Mouse (Mus musculus): ENCODE data around the gene Polr3h. TPM values are rescaled to one million over a fixed set of nuclear protein-coding genes. Genes with fewer than 3 reads are reported as not detected.

The Polr3h gene
- polyA plus RNA-seq, 1 experiment from 2014 or later, result 63.9 TPM

GRCm38 (mm10) chr15:81960171-81961077 lies 34.4 kb upstream of the Polr3h start, which contains the start of gene Pmm1:
Gene Pmm1, minus strand, starts transcription at chr15:81960930.
- peaks cover 5% of the 10 kb centered on the region for H3K4me1 ChIP-seq
- peaks cover 9% of the 10 kb centered on the region for H3K36me3 ChIP-seq
- H3K27me3 ChIP-seq, result no peaks in the 10 kb centered on the region
- under 1% methylated on average over 76 of the region's 77 CpGs for WGBS
- peak within 1 kb of the TSS; percentile 77 for H3K9ac ChIP-seq
- peak within 1 kb of the TSS; percentile 96 for H3K4me2 ChIP-seq
- peak; percentile 94 for ATAC-seq (ENCODE audit: insufficient number of reproducible peaks, insufficient read depth, low FRiP score, low TSS enrichment, low read depth)
- H3K4me3 ChIP-seq, result peak within 1 kb of the TSS; percentile 62
- H3K9me3 ChIP-seq, result no peaks in the 10 kb centered on the region
- H3K27ac ChIP-seq, result peak within 1 kb of the TSS; percentile 73

DNA sequence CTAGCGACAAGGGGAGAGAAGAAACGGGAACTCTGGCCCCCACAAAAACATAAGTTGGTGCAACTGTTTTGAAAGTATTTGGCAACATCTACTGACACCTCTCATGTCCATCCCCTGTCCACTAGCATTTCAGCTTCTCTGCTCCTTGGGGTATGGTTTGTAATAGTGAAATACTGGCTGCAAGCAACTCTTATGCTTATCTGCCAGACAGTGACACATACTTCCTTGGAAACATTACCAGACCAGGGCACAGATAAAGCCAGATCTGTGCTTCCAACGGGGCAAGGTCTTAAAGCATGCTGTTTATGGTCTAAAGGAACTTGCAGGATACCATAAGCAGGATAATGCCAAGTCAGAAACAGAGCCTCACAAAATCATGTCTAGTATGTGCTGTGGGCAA lies 32.9 kb upstream of the Polr3h start:
- Histone ChIP-seq H3K4me3 (no peak overlapping the region), H3K4me2 (no peak overlapping the region), H3K9ac (0 out of 2 replicates have a peak overlapping the region, but pooled peaks have one; percentile 36), H3K9me3 (no peaks in the 10 kb centered on the region), H3K4me1 (peaks cover 5% of the 10 kb centered on the region), H3K27me3 (no peaks in the 10 kb centered on the region), H3K36me3 (peaks cover 24% of the 10 kb centered on the region), H3K27ac (no peak overlapping the region)
- WGBS, result 91% methylated on average over 3 of the region's 3 CpGs
- no peak for ATAC-seq (ENCODE audit: insufficient number of reproducible peaks, insufficient read depth, low FRiP score, low TSS enrichment, low read depth)

DNA sequence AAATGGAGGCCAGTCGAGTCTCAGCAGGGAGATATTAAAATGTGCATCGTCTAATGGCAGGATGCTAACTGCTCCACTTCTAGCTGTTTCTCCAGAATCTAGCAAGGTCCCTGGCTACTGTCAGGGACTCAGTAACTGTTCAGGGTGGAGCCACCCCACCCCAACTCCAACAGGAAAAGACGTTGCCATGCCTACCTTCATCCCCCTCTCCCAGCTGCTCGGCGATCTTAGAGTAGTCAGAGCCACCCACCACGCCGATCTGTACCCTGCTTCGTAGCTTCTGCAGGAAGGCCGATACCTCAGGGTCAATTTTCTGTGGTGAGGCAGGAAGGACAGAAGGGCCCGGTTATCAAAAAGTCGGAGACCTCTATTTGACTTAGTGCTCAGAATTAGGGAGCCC lies 31.6 kb upstream of the Polr3h start:
- Histone ChIP-seq H3K4me1 (peaks cover 5% of the 10 kb centered on the region), H3K27me3 (no peaks in the 10 kb centered on the region), H3K4me2 (no peak overlapping the region), H3K9ac (no peak overlapping the region), H3K27ac (no peak overlapping the region), H3K36me3 (peaks cover 24% of the 10 kb centered on the region), H3K4me3 (no peak overlapping the region), H3K9me3 (no peaks in the 10 kb centered on the region)
- WGBS, result 86% methylated on average over 11 of the region's 11 CpGs
- no peak for ATAC-seq (ENCODE audit: insufficient number of reproducible peaks, insufficient read depth, low FRiP score, low TSS enrichment, low read depth)

DNA sequence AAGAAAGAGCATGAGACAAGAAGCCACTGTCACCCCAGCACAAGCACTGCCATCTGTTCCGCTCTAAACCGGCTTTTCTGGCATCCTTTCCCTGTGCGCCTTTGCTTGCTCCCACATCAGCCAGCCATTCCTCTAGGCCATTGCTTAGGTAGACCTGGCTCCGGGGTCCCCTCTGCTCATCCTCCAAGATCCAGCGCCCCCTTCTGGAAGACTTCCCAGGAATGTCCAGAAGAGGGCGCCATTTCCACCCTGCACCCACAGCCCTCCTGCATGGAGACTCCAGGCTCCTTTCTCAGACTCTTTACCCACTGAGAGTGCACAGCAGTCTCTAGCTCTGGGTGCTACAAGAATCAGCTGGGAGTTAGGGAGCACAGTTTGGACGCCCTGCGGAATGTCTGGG lies 30.4 kb upstream of the Polr3h start:
- peaks cover 5% of the 10 kb centered on the region for H3K4me1 ChIP-seq
- no peak overlapping the region for H3K4me3 ChIP-seq
- no peak overlapping the region for H3K9ac ChIP-seq
- peaks cover 33% of the 10 kb centered on the region for H3K36me3 ChIP-seq
- no peak for ATAC-seq (ENCODE audit: insufficient number of reproducible peaks, insufficient read depth, low FRiP score, low TSS enrichment, low read depth)
- H3K27ac ChIP-seq, result no peak overlapping the region
- H3K9me3 ChIP-seq, result no peaks in the 10 kb centered on the region
- no peaks in the 10 kb centered on the region for H3K27me3 ChIP-seq
- H3K4me2 ChIP-seq, result no peak overlapping the region
- WGBS, result 58% methylated on average over 8 of the region's 8 CpGs

- 89% methylated on average over 15 of the region's 15 CpGs for WGBS
- Histone ChIP-seq H3K27ac (no peak overlapping the region), H3K4me2 (no peak overlapping the region)
Measured at GRCm38 (mm10) chr15:81955414-81955813, 29.4 kb upstream of the Polr3h start.

GRCm38 (mm10) chr15:81954716-81955115 lies 28.7 kb upstream of the Polr3h start:
- H3K4me2 ChIP-seq, result no peak overlapping the region
- H3K9ac ChIP-seq, result no peak overlapping the region
- H3K27ac ChIP-seq, result no peak overlapping the region
- H3K36me3 ChIP-seq, result peaks cover 39% of the 10 kb centered on the region
- ATAC-seq (ENCODE audit: insufficient number of reproducible peaks, insufficient read depth, low FRiP score, low TSS enrichment, low read depth), result no peak
- H3K4me1 ChIP-seq, result peaks cover 3% of the 10 kb centered on the region
- H3K9me3 ChIP-seq, result no peaks in the 10 kb centered on the region
- H3K27me3 ChIP-seq, result no peaks in the 10 kb centered on the region
- H3K4me3 ChIP-seq, result no peak overlapping the region
- 92% methylated on average over 6 of the region's 6 CpGs for WGBS

More at GRCm38 (mm10) chr15:81955414-81955813, 29.4 kb upstream of the Polr3h start:
- H3K4me3 ChIP-seq, result no peak overlapping the region
- peaks cover 39% of the 10 kb centered on the region for H3K36me3 ChIP-seq
- no peak overlapping the region for H3K9ac ChIP-seq
- no peak for ATAC-seq (ENCODE audit: insufficient number of reproducible peaks, insufficient read depth, low FRiP score, low TSS enrichment, low read depth)
- H3K27me3 ChIP-seq, result no peaks in the 10 kb centered on the region
- H3K9me3 ChIP-seq, result no peaks in the 10 kb centered on the region
- peaks cover 5% of the 10 kb centered on the region for H3K4me1 ChIP-seq

DNA sequence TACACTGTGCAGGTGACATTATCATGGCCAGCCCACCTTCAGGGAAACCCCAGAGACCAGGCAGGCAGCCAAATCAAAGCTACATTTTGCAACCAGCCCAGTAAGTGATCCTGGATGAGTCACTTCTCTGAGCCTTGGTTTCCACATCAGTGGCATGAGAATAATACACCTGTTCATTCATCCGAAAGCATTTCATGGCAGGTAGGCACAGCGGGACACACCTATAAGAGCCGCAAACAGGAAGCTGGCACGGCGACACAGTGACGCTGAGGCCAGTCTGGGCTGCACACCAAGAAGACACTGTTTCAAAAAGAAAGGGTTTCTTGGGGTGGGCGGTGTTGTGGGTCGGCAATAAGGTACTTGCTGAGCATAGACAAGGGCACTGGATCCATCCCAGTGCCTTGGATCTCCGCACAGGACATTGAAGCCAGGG lies 28.1 kb upstream of the Polr3h start:
- 95% methylated on average over 9 of the region's 9 CpGs for WGBS
- Histone ChIP-seq H3K4me1 (no peaks in the 10 kb centered on the region), H3K9ac (no peak overlapping the region), H3K4me3 (no peak overlapping the region), H3K9me3 (no peaks in the 10 kb centered on the region), H3K27me3 (no peaks in the 10 kb centered on the region), H3K4me2 (no peak overlapping the region), H3K27ac (no peak overlapping the region), H3K36me3 (peaks cover 39% of the 10 kb centered on the region)
- ATAC-seq (ENCODE audit: insufficient number of reproducible peaks, insufficient read depth, low FRiP score, low TSS enrichment, low read depth), result no peak

DNA sequence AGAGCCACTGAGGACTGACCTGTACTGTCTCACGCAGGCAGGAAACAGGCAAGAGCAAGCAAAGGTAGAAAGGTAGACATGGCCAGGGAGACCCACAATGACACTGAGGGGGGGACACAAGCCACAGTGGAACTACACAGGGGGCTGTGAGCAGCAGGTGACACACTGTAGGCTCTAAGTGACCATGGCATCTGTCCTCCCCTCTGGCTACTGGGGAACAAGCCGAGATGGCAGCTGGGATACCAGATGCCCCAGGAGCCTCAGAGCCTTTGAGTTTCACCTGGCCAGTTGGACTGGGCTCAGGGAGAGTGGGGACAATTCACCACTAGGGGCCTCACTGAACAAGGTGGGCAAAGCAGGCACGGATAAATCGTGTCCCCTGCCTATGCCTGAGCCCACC lies 26.3 kb upstream of the Polr3h start:
- no peaks in the 10 kb centered on the region for H3K9me3 ChIP-seq
- no peak for ATAC-seq (ENCODE audit: insufficient number of reproducible peaks, insufficient read depth, low FRiP score, low TSS enrichment, low read depth)
- no peak overlapping the region for H3K4me3 ChIP-seq
- no peaks in the 10 kb centered on the region for H3K4me1 ChIP-seq
- no peak overlapping the region for H3K4me2 ChIP-seq
- H3K27me3 ChIP-seq, result no peaks in the 10 kb centered on the region
- no peak overlapping the region for H3K27ac ChIP-seq
- H3K36me3 ChIP-seq, result peaks cover 39% of the 10 kb centered on the region
- no peak overlapping the region for H3K9ac ChIP-seq
- 79% methylated on average over 4 of the region's 4 CpGs for WGBS

- no peaks in the 10 kb centered on the region for H3K9me3 ChIP-seq
- H3K27me3 ChIP-seq, result no peaks in the 10 kb centered on the region
- no peak overlapping the region for H3K27ac ChIP-seq
- 90% methylated on average over 9 of the region's 9 CpGs for WGBS
- H3K9ac ChIP-seq, result no peak overlapping the region
- no peak overlapping the region for H3K4me3 ChIP-seq
- H3K4me1 ChIP-seq, result no peaks in the 10 kb centered on the region
- H3K4me2 ChIP-seq, result no peak overlapping the region
- peaks cover 38% of the 10 kb centered on the region for H3K36me3 ChIP-seq
- ATAC-seq (ENCODE audit: insufficient number of reproducible peaks, insufficient read depth, low FRiP score, low TSS enrichment, low read depth), result no peak
Measured at GRCm38 (mm10) chr15:81951159-81951558, 25.1 kb upstream of the Polr3h start.

DNA sequence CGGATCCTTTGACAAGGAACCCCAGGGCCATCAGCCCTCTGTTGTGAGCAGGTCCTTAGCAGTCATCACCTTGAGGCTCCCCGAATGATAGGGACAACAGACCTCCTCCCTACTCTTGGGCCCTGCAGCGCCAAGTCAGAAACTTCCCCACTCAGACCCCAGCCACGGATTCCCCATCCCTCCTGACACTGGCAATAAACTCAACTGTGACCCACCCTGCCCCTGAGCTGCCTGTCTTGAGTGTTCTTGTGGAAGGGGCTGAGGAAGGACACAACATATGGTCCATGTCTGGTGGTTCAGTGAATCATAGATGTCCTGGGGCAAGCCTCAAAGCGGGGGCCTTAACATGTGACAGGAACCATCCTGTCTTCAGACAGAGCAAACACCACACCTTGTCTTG lies 24.7 kb upstream of the Polr3h start:
- no peak overlapping the region for H3K4me2 ChIP-seq
- H3K36me3 ChIP-seq, result peaks cover 34% of the 10 kb centered on the region
- WGBS, result 84% methylated on average over 5 of the region's 5 CpGs
- H3K9me3 ChIP-seq, result no peaks in the 10 kb centered on the region
- H3K27me3 ChIP-seq, result no peaks in the 10 kb centered on the region
- H3K27ac ChIP-seq, result no peak overlapping the region
- ATAC-seq (ENCODE audit: insufficient number of reproducible peaks, insufficient read depth, low FRiP score, low TSS enrichment, low read depth), result no peak
- no peaks in the 10 kb centered on the region for H3K4me1 ChIP-seq
- no peak overlapping the region for H3K9ac ChIP-seq
- no peak overlapping the region for H3K4me3 ChIP-seq

DNA sequence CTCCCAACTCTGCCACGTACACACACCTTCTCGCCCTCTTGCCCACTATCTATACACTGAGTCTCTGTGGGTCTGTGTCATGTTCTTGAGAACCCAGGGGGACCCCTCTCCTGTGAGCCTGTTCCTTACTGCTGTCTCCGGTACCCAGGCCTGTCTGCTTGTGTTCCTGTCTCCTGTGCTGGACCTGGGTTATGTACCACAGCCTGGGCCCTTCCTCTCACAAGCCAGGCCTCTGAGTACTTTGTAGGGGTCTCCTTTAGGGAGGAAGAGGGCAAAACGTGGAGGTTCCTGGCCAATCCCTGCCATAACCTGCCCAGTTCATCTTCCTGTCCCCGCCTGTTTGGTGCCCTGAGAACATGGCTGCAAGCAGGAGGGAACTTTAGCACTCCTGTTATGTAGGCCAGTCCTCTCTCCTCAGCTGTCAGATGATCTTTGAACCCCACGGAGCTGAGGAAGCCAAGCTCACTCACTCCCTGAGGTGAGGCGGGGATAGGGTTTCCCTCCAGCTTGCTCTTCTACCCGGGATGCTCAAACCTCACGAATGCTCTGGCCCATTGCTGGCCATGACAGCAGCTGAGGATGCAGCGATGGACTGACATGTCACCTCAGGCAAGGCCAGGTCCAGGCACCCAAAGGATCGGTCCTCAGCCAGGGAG lies 23.6 kb upstream of the Polr3h start:
- H3K9me3 ChIP-seq, result no peaks in the 10 kb centered on the region
- no peak overlapping the region for H3K27ac ChIP-seq
- peaks cover 23% of the 10 kb centered on the region for H3K36me3 ChIP-seq
- ATAC-seq (ENCODE audit: insufficient number of reproducible peaks, insufficient read depth, low FRiP score, low TSS enrichment, low read depth), result no peak
- H3K4me1 ChIP-seq, result peaks cover 5% of the 10 kb centered on the region; the same call in 1 of the 2 replicates
- no peak overlapping the region for H3K4me3 ChIP-seq
- no peaks in the 10 kb centered on the region for H3K27me3 ChIP-seq
- no peak overlapping the region for H3K4me2 ChIP-seq
- WGBS, result 67% methylated on average over 11 of the region's 11 CpGs
- no peak overlapping the region for H3K9ac ChIP-seq

DNA sequence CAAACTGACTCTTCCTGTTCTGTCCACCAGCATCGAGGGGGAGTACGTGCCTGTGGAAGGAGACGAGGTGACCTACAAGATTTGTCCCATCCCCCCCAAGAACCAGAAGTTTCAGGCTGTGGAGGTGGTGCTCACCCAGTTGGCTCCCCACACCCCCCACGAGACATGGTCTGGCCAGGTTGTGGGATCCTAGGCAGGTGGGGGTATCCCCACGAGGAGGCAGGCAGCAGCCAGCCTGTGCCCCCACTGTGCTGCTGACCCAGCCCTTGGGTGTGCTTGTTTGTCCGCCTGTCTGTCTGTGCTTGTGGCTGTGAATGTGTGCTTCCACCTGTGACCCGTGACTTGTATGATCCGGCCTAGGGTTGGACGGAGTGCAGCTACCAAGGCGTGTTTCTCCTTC lies 23.0 kb upstream of the Polr3h start:
- Histone ChIP-seq H3K4me2 (no peak overlapping the region), H3K9ac (no peak overlapping the region), H3K4me3 (no peak overlapping the region), H3K27me3 (no peaks in the 10 kb centered on the region), H3K36me3 (peaks cover 17% of the 10 kb centered on the region), H3K27ac (no peak overlapping the region), H3K9me3 (no peaks in the 10 kb centered on the region), H3K4me1 (peaks cover 5% of the 10 kb centered on the region; the same call in 1 of the 2 replicates)
- 89% methylated on average over 10 of the region's 10 CpGs for WGBS
- ATAC-seq (ENCODE audit: insufficient number of reproducible peaks, insufficient read depth, low FRiP score, low TSS enrichment, low read depth), result no peak
